Mouse (Mus musculus): ENCODE results near the gene Arl5a. TPM values are rescaled to one million over a fixed set of nuclear protein-coding genes. Genes with fewer than 3 reads are reported as not detected.

Gene Arl5a
- total and polyA plus RNA-seq, 3 experiments, result 12.7 to 36.8 (median 14.4) TPM

DNA sequence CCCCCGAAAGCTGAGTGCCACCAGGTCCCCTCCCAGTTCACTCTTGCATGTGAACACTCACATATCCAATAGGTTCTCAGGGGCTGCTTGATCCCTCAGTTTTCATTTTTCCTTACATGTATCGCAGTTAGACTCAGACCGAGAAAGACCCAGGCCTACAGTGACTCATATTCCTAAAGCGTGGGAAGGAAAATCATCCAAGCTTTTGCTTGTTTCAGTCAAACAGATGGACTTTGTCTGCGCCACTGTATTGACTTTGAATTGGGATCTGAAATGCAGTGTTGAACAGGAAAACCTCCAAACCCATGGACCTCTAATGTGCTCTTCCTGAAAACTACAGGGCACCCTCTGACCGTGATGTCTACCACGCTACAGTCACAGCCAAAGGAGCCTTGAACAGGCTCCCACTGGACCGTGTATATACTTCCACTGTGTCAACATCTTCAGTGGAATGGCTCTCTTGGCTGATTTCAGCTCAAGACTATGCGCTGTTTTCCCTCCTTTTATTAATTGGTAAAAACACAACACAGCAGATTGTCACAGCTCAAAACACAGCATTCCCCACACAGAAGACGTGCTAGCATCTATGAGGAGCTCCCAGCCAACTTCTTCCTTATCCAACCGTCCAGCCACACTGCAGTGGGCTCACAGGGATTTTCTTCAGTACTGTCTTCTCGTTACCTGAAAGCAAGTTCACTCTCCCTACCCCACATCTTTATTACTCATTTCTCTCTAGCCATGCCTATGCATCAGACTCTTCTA, 36.7 kb upstream of the Arl5a start:
- Histone ChIP-seq H3K27me3 (ENCODE audit: control insufficient read depth in 1 of 2, insufficient read depth in 2 of 2, low read length in 2 of 2) (peaks cover 0 to 3% of the 10 kb centered on the region in 2 experiments; a peak in 3 of 4 replicates), H3K9ac (ENCODE audit: control insufficient read depth, low read depth, low read length, poor library complexity, severe bottlenecking) (no peak overlapping the region), H3K4me1 (ENCODE audit: control insufficient read depth in 1 of 2, insufficient read depth in 2 of 2, low read length in 2 of 2) (no peaks in the 10 kb centered on the region), H3K36me3 (ENCODE audit: control insufficient read depth in 1 of 2, insufficient read depth in 2 of 2, low read length in 2 of 2) (no peaks in the 10 kb centered on the region), H3K9me3 (replicated peaks; ENCODE audit: insufficient read depth, low read length) (no peaks in the 10 kb centered on the region), H3K27ac (ENCODE audit: control insufficient read depth, low read depth, low read length) (no peak overlapping the region), H3K79me2 (ENCODE audit: control insufficient read depth, insufficient read depth, low read length, poor library complexity) (no peaks in the 10 kb centered on the region), H3K4me3 (ENCODE audit: control insufficient read depth in 1 of 2, insufficient read depth in 1 of 2, low read depth in 2 of 2, low read length in 2 of 2) (no peak overlapping the region)
- no peak for TF ChIP-seq MAFK (IDR thresholded peaks at IDR 0.05; ENCODE audit: borderline replicate concordance, low read depth, low read length)
- no peak for TF ChIP-seq BHLHE40 (IDR thresholded peaks at IDR 0.05; ENCODE audit: borderline replicate concordance, low read depth, low read length)
- TF ChIP-seq NELFE (IDR thresholded peaks at IDR 0.05; ENCODE audit: low read depth, low read length), result no peak
- DNase-seq (ENCODE audit: low read depth, low spot score), result no peak

DNA sequence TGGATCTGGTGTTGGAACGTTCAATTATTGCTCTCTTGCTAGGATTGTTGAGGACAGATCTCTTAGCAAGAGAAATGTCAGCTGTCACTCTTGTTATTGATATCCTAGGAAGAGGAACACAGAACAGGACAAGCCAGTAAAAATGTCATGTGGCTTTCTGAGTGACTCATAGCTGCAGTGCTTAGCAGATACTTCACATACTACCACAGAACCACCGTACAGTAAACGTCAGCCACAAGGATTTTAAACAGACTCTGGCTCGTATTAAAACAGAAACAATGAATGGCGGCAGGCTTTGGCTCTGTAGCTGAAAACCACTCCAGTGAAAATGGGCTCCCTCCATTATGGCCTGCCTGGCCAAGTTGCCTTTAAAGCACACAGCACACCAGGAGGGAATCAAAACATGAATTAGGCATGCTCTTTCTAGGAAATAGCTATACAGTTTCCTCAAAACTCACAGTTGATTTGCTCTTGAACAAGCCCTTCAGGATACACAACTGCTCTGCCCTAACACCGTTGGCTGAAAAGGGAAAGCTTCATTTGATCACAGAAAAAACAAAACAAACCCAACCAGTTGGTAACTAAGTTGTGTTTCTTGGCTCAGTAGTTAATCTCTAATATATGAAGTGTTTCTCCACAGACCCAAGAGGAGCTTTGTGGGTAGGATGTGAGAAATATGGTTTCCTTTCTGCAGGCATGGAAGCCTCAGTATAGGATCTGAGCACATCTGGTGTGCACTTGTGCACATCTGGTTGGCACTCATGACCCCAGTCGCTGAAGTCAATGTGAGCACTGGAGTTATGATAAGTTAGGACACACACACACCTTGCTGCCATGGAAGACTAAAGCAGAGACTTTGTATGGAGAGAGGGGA, 31.1 kb upstream of the Arl5a start:
- no peak for DNase-seq (ENCODE audit: low read depth, low spot score)

DNA sequence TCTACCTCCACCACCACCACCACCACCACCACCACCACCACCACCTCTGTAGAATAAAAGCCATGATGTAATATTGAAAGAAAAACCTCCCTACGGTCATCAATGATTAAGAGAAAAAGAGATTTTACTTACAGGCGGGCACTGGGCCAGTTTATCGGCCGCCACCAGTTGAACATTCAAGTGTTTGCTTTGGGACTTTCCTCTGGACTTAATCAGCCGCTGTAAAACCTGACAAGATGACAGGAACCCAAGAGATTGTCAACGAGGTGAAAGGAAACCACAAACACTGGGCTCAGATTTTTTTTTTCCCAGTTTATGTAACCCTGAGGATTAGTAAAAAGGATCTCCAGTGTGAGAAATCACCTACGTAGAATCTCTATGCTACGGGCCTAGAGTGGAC, 25.1 kb upstream of the Arl5a start:
- peaks cover 0 to 2% of the 10 kb centered on the region in 2 experiments; a peak in 2 of 4 replicates for H3K27me3 ChIP-seq (ENCODE audit: control insufficient read depth in 1 of 2, insufficient read depth in 2 of 2, low read length in 2 of 2)
- H3K9ac ChIP-seq (ENCODE audit: control insufficient read depth, low read depth, low read length, poor library complexity, severe bottlenecking), result no peak overlapping the region
- H3K27ac ChIP-seq (ENCODE audit: control insufficient read depth, low read depth, low read length), result no peak overlapping the region
- no peaks in the 10 kb centered on the region for H3K36me3 ChIP-seq (ENCODE audit: control insufficient read depth in 1 of 2, insufficient read depth in 2 of 2, low read length in 2 of 2)
- no peaks in the 10 kb centered on the region for H3K4me1 ChIP-seq (ENCODE audit: control insufficient read depth in 1 of 2, insufficient read depth in 2 of 2, low read length in 2 of 2)
- H3K9me3 ChIP-seq (replicated peaks; ENCODE audit: insufficient read depth, low read length), result no peaks in the 10 kb centered on the region
- no peaks in the 10 kb centered on the region for H3K79me2 ChIP-seq (ENCODE audit: control insufficient read depth, insufficient read depth, low read length, poor library complexity)
- TF ChIP-seq TCF12 (IDR thresholded peaks at IDR 0.05; ENCODE audit: low read depth, low read length), result no peak
- no peak for TF ChIP-seq MAFK (IDR thresholded peaks at IDR 0.05; ENCODE audit: borderline replicate concordance, low read depth, low read length)
- TF ChIP-seq UBTF (IDR thresholded peaks at IDR 0.05; ENCODE audit: borderline replicate concordance, insufficient read depth, low read depth, low read length), result no peak
- TF ChIP-seq USF1 (IDR thresholded peaks at IDR 0.05; ENCODE audit: low read depth, low read length), result no peak
- TF ChIP-seq RAD21 (IDR thresholded peaks at IDR 0.05; ENCODE audit: low read depth, low read length), result no peak
- no peak for TF ChIP-seq CTCF (IDR thresholded peaks at IDR 0.05 in 2 of 3, conservative IDR thresholded peaks at IDR 0.05 in 1 of 3; ENCODE audit: control insufficient read depth in 1 of 3, insufficient read depth in 1 of 3, low read depth in 2 of 3, low read length in 3 of 3, poor library complexity in 1 of 3, severe bottlenecking in 1 of 3)
- TF ChIP-seq SIN3A (IDR thresholded peaks at IDR 0.05; ENCODE audit: low read length), result no peak
- TF ChIP-seq CHD2 (IDR thresholded peaks at IDR 0.05; ENCODE audit: low read length), result no peak
- no peak for TF ChIP-seq ETS1 (IDR thresholded peaks at IDR 0.05; ENCODE audit: low read depth, low read length)
- no peak for DNase-seq (ENCODE audit: low read depth, low spot score)
- no peak overlapping the region for H3K4me3 ChIP-seq (ENCODE audit: control insufficient read depth in 1 of 2, insufficient read depth in 1 of 2, low read depth in 2 of 2, low read length in 2 of 2)

More for the DNA sequence above, 31.1 kb upstream of the Arl5a start:
- Histone ChIP-seq H3K79me2 (ENCODE audit: control insufficient read depth, insufficient read depth, low read length, poor library complexity) (no peaks in the 10 kb centered on the region), H3K9ac (ENCODE audit: control insufficient read depth, low read depth, low read length, poor library complexity, severe bottlenecking) (no peak overlapping the region), H3K4me1 (ENCODE audit: control insufficient read depth in 1 of 2, insufficient read depth in 2 of 2, low read length in 2 of 2) (no peaks in the 10 kb centered on the region), H3K4me3 (ENCODE audit: control insufficient read depth in 1 of 2, insufficient read depth in 1 of 2, low read depth in 2 of 2, low read length in 2 of 2) (no peak overlapping the region), H3K27ac (ENCODE audit: control insufficient read depth, low read depth, low read length) (no peak overlapping the region), H3K36me3 (ENCODE audit: control insufficient read depth in 1 of 2, insufficient read depth in 2 of 2, low read length in 2 of 2) (no peaks in the 10 kb centered on the region), H3K9me3 (replicated peaks; ENCODE audit: insufficient read depth, low read length) (no peaks in the 10 kb centered on the region), H3K27me3 (ENCODE audit: control insufficient read depth in 1 of 2, insufficient read depth in 2 of 2, low read length in 2 of 2) (no peaks in the 10 kb centered on the region; a peak in 2 of 4 replicates)
- TF ChIP-seq MAFK (IDR thresholded peaks at IDR 0.05; ENCODE audit: borderline replicate concordance, low read depth, low read length), result no peak
- no peak for TF ChIP-seq POLR2AphosphoS5 (IDR thresholded peaks at IDR 0.05; ENCODE audit: borderline replicate concordance, low read depth, low read length)
- no peak for TF ChIP-seq NRF1 (IDR thresholded peaks at IDR 0.05; ENCODE audit: insufficient read depth, low read depth, low read length, poor library complexity, severe bottlenecking)
- TF ChIP-seq KAT2A (conservative IDR thresholded peaks at IDR 0.05; ENCODE audit: low read depth, low read length), result no peak
- no peak for TF ChIP-seq MYB (IDR thresholded peaks at IDR 0.05; ENCODE audit: low read depth, low read length)
- TF ChIP-seq ZC3H11A (IDR thresholded peaks at IDR 0.05; ENCODE audit: low read depth, low read length), result no peak
- no peak for TF ChIP-seq CHD2 (IDR thresholded peaks at IDR 0.05; ENCODE audit: low read length)
- TF ChIP-seq HCFC1 (IDR thresholded peaks at IDR 0.05; ENCODE audit: low read depth, low read length), result no peak
- TF ChIP-seq TAL1 (IDR thresholded peaks at IDR 0.05; ENCODE audit: low read length), result no peak
- no peak for TF ChIP-seq USF1 (IDR thresholded peaks at IDR 0.05; ENCODE audit: low read depth, low read length)

Data from MEL (cell line).